Mouse (Mus musculus) hindbrain, embryonic 10.5 days (tissue): ENCODE data around the gene Itpkb. TPM values are rescaled to one million over a fixed set of nuclear protein-coding genes. Genes with fewer than 3 reads are reported as not detected.
A peak's percentile ranks its signal among the peaks of the same experiment; 100 is the strongest.

Experiments used
- DNase-seq: peaks from one replicate; pipeline ENCODE4 v3.0.0-alpha.2; 2017; ENCODE audit warnings: low spot score
- H3K27ac ChIP-seq: fragments of 300-500 bp; sonication (generic); 2 replicates; pipeline ENCODE4 v1.5.1; 2016; ENCODE audit warnings: mild to moderate bottlenecking, moderate library complexity
- H3K27me3 ChIP-seq: fragments of 300-500 bp; sonication (generic); 2 replicates; pipeline ENCODE4 v1.6.1; 2016; ENCODE audit warnings: mild to moderate bottlenecking; ENCODE audit not compliant: poor library complexity, insufficient read depth, severe bottlenecking
- H3K36me3 ChIP-seq: fragments of 300-500 bp; sonication (generic); 2 replicates; pipeline ENCODE4 v1.6.1; 2016; ENCODE audit warnings: mild to moderate bottlenecking, moderate library complexity
- H3K4me1 ChIP-seq: fragments of 300-500 bp; sonication (generic); replicated peaks from 2 replicates; pipeline ENCODE4 v1.6.1; 2016; ENCODE audit warnings: mild to moderate bottlenecking
- H3K4me3 ChIP-seq: fragments of 300-500 bp; sonication (generic); 2 replicates; pipeline ENCODE4 v1.5.1; 2016; ENCODE audit warnings: mild to moderate bottlenecking, moderate library complexity
- H3K9me3 ChIP-seq: fragments of 300-500 bp; sonication (generic); 2 replicates; pipeline ENCODE4 v1.6.1; 2016; ENCODE audit warnings: mild to moderate bottlenecking, moderate library complexity
- whole genome bisulfite sequencing: fragments of 180-500 bp; shearing (Covaris S2); methylation state at CpG from one replicate; pipeline ENCODE4 v1.1.7; 2016; 5-methylcytosine and 5-hydroxymethylcytosine counted together
- polyA plus RNA-seq: library from polyadenylated mRNA; unstranded; fragments of >200 nt; fragmentation: Nextera tagmentation; extraction: Ambion mirVana; gene quantifications from 2 replicates; pipeline ENCODE4 v1.2.1, GENCODE M21; 2016

Itpkb gene
- polyA plus RNA-seq, 1 experiment from 2014 or later: 4.2 TPM

GRCm38 (mm10) chr1:180354976-180355730, 24.9 kb downstream of the Itpkb start:
- Histone ChIP-seq H3K9me3 (no peaks in the 10 kb centered on the region), H3K4me1 (peaks cover 42% of the 10 kb centered on the region), H3K27ac (no peak overlapping the region), H3K36me3 (no peaks in the 10 kb centered on the region), H3K4me3 (no peak overlapping the region), H3K27me3 (no peaks in the 10 kb centered on the region)
- DNase-seq: no peak
- 92% methylated on average over 13 of the region's 13 CpGs for WGBS

- Histone ChIP-seq H3K36me3 (no peaks in the 10 kb centered on the region), H3K4me3 (no peak overlapping the region), H3K27ac (peak overlapping the region; percentile 60; the same call in 1 of the 2 replicates), H3K9me3 (no peaks in the 10 kb centered on the region), H3K27me3 (no peaks in the 10 kb centered on the region), H3K4me1 (peaks cover 37% of the 10 kb centered on the region)
- 77% methylated on average over 4 of the region's 4 CpGs for WGBS
- no peak for DNase-seq
Observed at GRCm38 (mm10) chr1:180356176-180356575, 25.9 kb downstream of the Itpkb start.

GRCm38 (mm10) chr1:180356857-180357256, 26.6 kb downstream of the Itpkb start:
- 72% methylated on average over 6 of the region's 6 CpGs for whole genome bisulfite sequencing
- no peaks in the 10 kb centered on the region for H3K36me3 ChIP-seq

GRCm38 (mm10) chr1:180357893-180358331, 27.6 kb downstream of the Itpkb start:
- Histone ChIP-seq H3K4me3 (no peak overlapping the region), H3K36me3 (no peaks in the 10 kb centered on the region), H3K4me1 (peaks cover 24% of the 10 kb centered on the region), H3K9me3 (no peaks in the 10 kb centered on the region), H3K27me3 (no peaks in the 10 kb centered on the region), H3K27ac (no peak overlapping the region)
- WGBS: 81% methylated on average over 7 of the region's 7 CpGs
- no peak for DNase-seq

More at GRCm38 (mm10) chr1:180356857-180357256, 26.6 kb downstream of the Itpkb start:
- no peak for DNase-seq
- no peak overlapping the region for H3K27ac ChIP-seq
- H3K9me3 ChIP-seq: no peaks in the 10 kb centered on the region
- H3K4me1 ChIP-seq: peaks cover 31% of the 10 kb centered on the region
- no peak overlapping the region for H3K4me3 ChIP-seq
- no peaks in the 10 kb centered on the region for H3K27me3 ChIP-seq

- no peaks in the 10 kb centered on the region for H3K27me3 ChIP-seq
- WGBS: 90% methylated on average over 9 of the region's 9 CpGs
- H3K9me3 ChIP-seq: no peaks in the 10 kb centered on the region
- no peaks in the 10 kb centered on the region for H3K36me3 ChIP-seq
- H3K27ac ChIP-seq: no peak overlapping the region
- peaks cover 21% of the 10 kb centered on the region for H3K4me1 ChIP-seq
- H3K4me3 ChIP-seq: no peak overlapping the region
- no peak for DNase-seq
Observed at GRCm38 (mm10) chr1:180358466-180358865, 28.2 kb downstream of the Itpkb start.

GRCm38 (mm10) chr1:180359311-180359710, 29.0 kb downstream of the Itpkb start:
- Histone ChIP-seq H3K27me3 (no peaks in the 10 kb centered on the region), H3K4me3 (no peak overlapping the region), H3K36me3 (no peaks in the 10 kb centered on the region), H3K4me1 (peaks cover 20% of the 10 kb centered on the region), H3K9me3 (no peaks in the 10 kb centered on the region), H3K27ac (no peak overlapping the region)
- WGBS: 80% methylated on average over 5 of the region's 5 CpGs
- no peak for DNase-seq

- Histone ChIP-seq H3K9me3 (no peaks in the 10 kb centered on the region), H3K27ac (no peak overlapping the region), H3K36me3 (no peaks in the 10 kb centered on the region), H3K27me3 (peaks cover 3% of the 10 kb centered on the region; the same call in 1 of the 2 replicates), H3K4me1 (peaks cover 35% of the 10 kb centered on the region), H3K4me3 (no peak overlapping the region)
- DNase-seq: no peak
- WGBS: 89% methylated on average over 4 of the region's 4 CpGs
Observed at GRCm38 (mm10) chr1:180362176-180362575, 31.9 kb downstream of the Itpkb start.

- Histone ChIP-seq H3K4me3 (no peak overlapping the region), H3K9me3 (no peaks in the 10 kb centered on the region), H3K4me1 (peaks cover 42% of the 10 kb centered on the region), H3K36me3 (no peaks in the 10 kb centered on the region), H3K27me3 (peaks cover 3% of the 10 kb centered on the region; the same call in 1 of the 2 replicates), H3K27ac (no peak overlapping the region)
- WGBS: 85% methylated on average over 5 of the region's 5 CpGs
- no peak for DNase-seq
Observed at GRCm38 (mm10) chr1:180362844-180363243, 32.6 kb downstream of the Itpkb start.

GRCm38 (mm10) chr1:180363317-180363716, 33.0 kb downstream of the Itpkb start:
- no peaks in the 10 kb centered on the region for H3K9me3 ChIP-seq

GRCm38 (mm10) chr1:180364005-180364404, 33.7 kb downstream of the Itpkb start:
- H3K4me1 ChIP-seq: peaks cover 49% of the 10 kb centered on the region

More at GRCm38 (mm10) chr1:180363317-180363716, 33.0 kb downstream of the Itpkb start:
- 0 out of 2 replicates have a peak overlapping the region, but pooled peaks have one; percentile 35 for H3K27ac ChIP-seq
- H3K27me3 ChIP-seq: peaks cover 3% of the 10 kb centered on the region; the same call in 1 of the 2 replicates
- H3K4me3 ChIP-seq: no peak overlapping the region
- H3K4me1 ChIP-seq: peaks cover 42% of the 10 kb centered on the region
- no peak for DNase-seq
- 84% methylated on average over 3 of the region's 3 CpGs for WGBS
- no peaks in the 10 kb centered on the region for H3K36me3 ChIP-seq

GRCm38 (mm10) chr1:180364720-180365119, 34.4 kb downstream of the Itpkb start:
- Histone ChIP-seq H3K9me3 (no peaks in the 10 kb centered on the region), H3K27me3 (peaks cover 6% of the 10 kb centered on the region; the same call in 1 of the 2 replicates), H3K36me3 (no peaks in the 10 kb centered on the region), H3K4me1 (peaks cover 55% of the 10 kb centered on the region), H3K4me3 (peak overlapping the region; percentile 54), H3K27ac (peak overlapping the region; percentile 84)
- DNase-seq: no peak
- WGBS: 18% methylated on average over 2 of the region's 2 CpGs

More at GRCm38 (mm10) chr1:180364005-180364404, 33.7 kb downstream of the Itpkb start:
- no peaks in the 10 kb centered on the region for H3K9me3 ChIP-seq
- no peak for DNase-seq
- no peaks in the 10 kb centered on the region for H3K36me3 ChIP-seq
- 86% methylated on average over 17 of the region's 17 CpGs for WGBS
- H3K27ac ChIP-seq: no peak overlapping the region
- no peak overlapping the region for H3K4me3 ChIP-seq
- peaks cover 6% of the 10 kb centered on the region; the same call in 1 of the 2 replicates for H3K27me3 ChIP-seq

GRCm38 (mm10) chr1:180365180-180365810, 35.0 kb downstream of the Itpkb start:
- no peaks in the 10 kb centered on the region for H3K9me3 ChIP-seq
- DNase-seq: peak; percentile 96
- peaks cover 55% of the 10 kb centered on the region for H3K4me1 ChIP-seq
- peak overlapping the region; percentile 84 for H3K27ac ChIP-seq
- H3K36me3 ChIP-seq: no peaks in the 10 kb centered on the region
- WGBS: 2% methylated on average over 29 of the region's 29 CpGs
- H3K27me3 ChIP-seq: peaks cover 6% of the 10 kb centered on the region; the same call in 1 of the 2 replicates
- peak overlapping the region; percentile 54 for H3K4me3 ChIP-seq
